Mouse (Mus musculus): ENCODE data around the gene Rab25. TPM values are rescaled to one million over a fixed set of nuclear protein-coding genes. Genes with fewer than 3 reads are reported as not detected.

Rab25 gene
- total and polyA plus RNA-seq, 3 experiments: 0.96 to 1.9 TPM; not detected in 1

GRCm38 (mm10) chr3:88569694-88570093 is 21.6 kb upstream of the Rab25 start:
- H3K4me1 ChIP-seq (ENCODE audit: control insufficient read depth in 1 of 2, insufficient read depth in 2 of 2, low read length in 2 of 2): no peaks in the 10 kb centered on the region
- TF ChIP-seq USF2 (IDR thresholded peaks at IDR 0.05; ENCODE audit: borderline replicate concordance in 1 of 2, insufficient read depth in 1 of 2, low read depth in 1 of 2, low read length in 2 of 2): no peak
- TF ChIP-seq RCOR1 (IDR thresholded peaks at IDR 0.05; ENCODE audit: low read depth, low read length): no peak
- no peak for TF ChIP-seq E2F4 (IDR thresholded peaks at IDR 0.05; ENCODE audit: borderline replicate concordance, low read depth, low read length)
- no peak for TF ChIP-seq JUND (IDR thresholded peaks at IDR 0.05; ENCODE audit: low read depth, low read length)
- TF ChIP-seq TCF12 (IDR thresholded peaks at IDR 0.05; ENCODE audit: low read depth, low read length): no peak
- no peak for TF ChIP-seq MAZ (IDR thresholded peaks at IDR 0.05; ENCODE audit: low read depth, low read length)
- TF ChIP-seq GABPA (IDR thresholded peaks at IDR 0.05; ENCODE audit: low read depth, low read length): no peak
- TF ChIP-seq GATA1 (IDR thresholded peaks at IDR 0.05; ENCODE audit: low read depth, low read length): no peak
- TF ChIP-seq MEF2A (IDR thresholded peaks at IDR 0.05; ENCODE audit: extremely low read depth, insufficient replicate concordance, low read depth, low read length, poor library complexity, severe bottlenecking): no peak
- no peak for TF ChIP-seq POLR2AphosphoS5 (IDR thresholded peaks at IDR 0.05; ENCODE audit: borderline replicate concordance, low read depth, low read length)
- no peak for TF ChIP-seq TBP (IDR thresholded peaks at IDR 0.05; ENCODE audit: low read depth, low read length)
- TF ChIP-seq ELF1 (IDR thresholded peaks at IDR 0.05; ENCODE audit: low read depth, low read length): no peak
- TF ChIP-seq POLR2A (IDR thresholded peaks at IDR 0.05; ENCODE audit: control insufficient read depth in 1 of 2, insufficient read depth in 1 of 2, low read depth in 1 of 2, low read length in 2 of 2, poor library complexity in 1 of 2): no peak
- TF ChIP-seq MYB (IDR thresholded peaks at IDR 0.05; ENCODE audit: low read depth, low read length): no peak
- no peak for TF ChIP-seq USF1 (IDR thresholded peaks at IDR 0.05; ENCODE audit: low read depth, low read length)
- TF ChIP-seq ZKSCAN1 (IDR thresholded peaks at IDR 0.05; ENCODE audit: low read depth, low read length): no peak
- no peak for TF ChIP-seq MAFK (IDR thresholded peaks at IDR 0.05; ENCODE audit: borderline replicate concordance, low read depth, low read length)
- TF ChIP-seq SIN3A (IDR thresholded peaks at IDR 0.05; ENCODE audit: low read length): no peak
- H3K9ac ChIP-seq (ENCODE audit: control insufficient read depth, low read depth, low read length, poor library complexity, severe bottlenecking): no peak overlapping the region
- DNase-seq (ENCODE audit: low read depth, low spot score): no peak
- no peaks in the 10 kb centered on the region for H3K79me2 ChIP-seq (ENCODE audit: control insufficient read depth, insufficient read depth, low read length, poor library complexity)
- H3K36me3 ChIP-seq (ENCODE audit: control insufficient read depth in 1 of 2, insufficient read depth in 2 of 2, low read length in 2 of 2): peaks cover 0 to 21% of the 10 kb centered on the region in 2 experiments; a peak in 2 of 4 replicates
- no peaks in the 10 kb centered on the region for H3K27me3 ChIP-seq (ENCODE audit: control insufficient read depth in 1 of 2, insufficient read depth in 2 of 2, low read length in 2 of 2)
- no peaks in the 10 kb centered on the region for H3K9me3 ChIP-seq (replicated peaks; ENCODE audit: insufficient read depth, low read length)
- H3K27ac ChIP-seq (ENCODE audit: control insufficient read depth, low read depth, low read length): no peak overlapping the region
- no peak overlapping the region for H3K4me3 ChIP-seq (ENCODE audit: control insufficient read depth in 1 of 2, insufficient read depth in 1 of 2, low read depth in 2 of 2, low read length in 2 of 2)

GRCm38 (mm10) chr3:88569093-88569492 is 21.0 kb upstream of the Rab25 start:
- peaks cover 0 to 23% of the 10 kb centered on the region in 2 experiments; a peak in 2 of 4 replicates for H3K36me3 ChIP-seq (ENCODE audit: control insufficient read depth in 1 of 2, insufficient read depth in 2 of 2, low read length in 2 of 2)
- no peak overlapping the region for H3K9ac ChIP-seq (ENCODE audit: control insufficient read depth, low read depth, low read length, poor library complexity, severe bottlenecking)
- H3K79me2 ChIP-seq (ENCODE audit: control insufficient read depth, insufficient read depth, low read length, poor library complexity): no peaks in the 10 kb centered on the region
- no peak for DNase-seq (ENCODE audit: low read depth, low spot score)
- H3K4me3 ChIP-seq (ENCODE audit: control insufficient read depth in 1 of 2, insufficient read depth in 1 of 2, low read depth in 2 of 2, low read length in 2 of 2): no peak overlapping the region
- no peaks in the 10 kb centered on the region for H3K27me3 ChIP-seq (ENCODE audit: control insufficient read depth in 1 of 2, insufficient read depth in 2 of 2, low read length in 2 of 2)
- no peak overlapping the region for H3K27ac ChIP-seq (ENCODE audit: control insufficient read depth, low read depth, low read length)
- TF ChIP-seq UBTF (IDR thresholded peaks at IDR 0.05; ENCODE audit: borderline replicate concordance, insufficient read depth, low read depth, low read length) (no peak), POLR2AphosphoS2 (IDR thresholded peaks at IDR 0.05; ENCODE audit: low read length) (no peak), NRF1 (IDR thresholded peaks at IDR 0.05; ENCODE audit: insufficient read depth, low read depth, low read length, poor library complexity, severe bottlenecking) (no peak), ZKSCAN1 (IDR thresholded peaks at IDR 0.05; ENCODE audit: low read depth, low read length) (no peak), BHLHE40 (IDR thresholded peaks at IDR 0.05; ENCODE audit: borderline replicate concordance, low read depth, low read length) (no peak), USF1 (IDR thresholded peaks at IDR 0.05; ENCODE audit: low read depth, low read length) (no peak), KAT2A (conservative IDR thresholded peaks at IDR 0.05; ENCODE audit: low read depth, low read length) (no peak), CHD2 (IDR thresholded peaks at IDR 0.05; ENCODE audit: low read length) (no peak), MAX (IDR thresholded peaks at IDR 0.05; ENCODE audit: low read length) (no peak), MYB (IDR thresholded peaks at IDR 0.05; ENCODE audit: low read depth, low read length) (no peak), TBP (IDR thresholded peaks at IDR 0.05; ENCODE audit: low read depth, low read length) (no peak), SIN3A (IDR thresholded peaks at IDR 0.05; ENCODE audit: low read length) (no peak), CHD1 (IDR thresholded peaks at IDR 0.05; ENCODE audit: low read depth, low read length) (no peak), E2F4 (IDR thresholded peaks at IDR 0.05; ENCODE audit: borderline replicate concordance, low read depth, low read length) (no peak), ETS1 (IDR thresholded peaks at IDR 0.05; ENCODE audit: low read depth, low read length) (no peak), POLR2AphosphoS5 (IDR thresholded peaks at IDR 0.05; ENCODE audit: borderline replicate concordance, low read depth, low read length) (no peak), GATA1 (IDR thresholded peaks at IDR 0.05; ENCODE audit: low read depth, low read length) (no peak), JUND (IDR thresholded peaks at IDR 0.05; ENCODE audit: low read depth, low read length) (no peak), ZNF384 (IDR thresholded peaks at IDR 0.05; ENCODE audit: low read depth, low read length) (no peak), RCOR1 (IDR thresholded peaks at IDR 0.05; ENCODE audit: low read depth, low read length) (no peak)
- H3K9me3 ChIP-seq (replicated peaks; ENCODE audit: insufficient read depth, low read length): no peaks in the 10 kb centered on the region
- H3K4me1 ChIP-seq (ENCODE audit: control insufficient read depth in 1 of 2, insufficient read depth in 2 of 2, low read length in 2 of 2): no peaks in the 10 kb centered on the region
